Mouse (Mus musculus) T-helper 17 cell (primary cell): ENCODE measurements around the gene Slc38a2.

ENCODE experiments used
- in situ Hi-C, 2 experiments: fragments of 300-600 bp; cut with MboI, MseI; formaldehyde crosslinking; loops; 1 replicate in 1 of 2; 2 replicates in 1 of 2; pipeline ENCODE4 v1.15.1; 2025; ENCODE audit warnings: high pct_unique_total_duplicates in 2 of 2

Gene Slc38a2

GRCm38 (mm10) chr15:96638656-96639055 lies 60.9 kb downstream of the Slc38a2 start:
- in situ Hi-C loops, result loop anchor here in 1 of 2 experiments (25.0 kb wide), 1 partner anchor 351 kb away; the partner anchor contains the start of gene Arid2

GRCm38 (mm10) chr15:96638173-96638572 lies 61.4 kb downstream of the Slc38a2 start:
- in situ Hi-C loops, result loop anchor here in 1 of 2 experiments (25.0 kb wide), 1 partner anchor 351 kb away; the partner anchor contains the start of gene Arid2
